Mouse (Mus musculus) erythroblast, embryonic 14.5 days (primary cell): Measurements from ENCODE around the gene Psmd9. TPM values are rescaled to one million over a fixed set of nuclear protein-coding genes. Genes with fewer than 3 reads are reported as not detected.
A peak's percentile ranks its signal among the peaks of the same experiment; 100 is the strongest.

Experiments
- H3K27me3 ChIP-seq: 2 replicates; pipeline ENCODE4 v1.6.1; 2012; ENCODE audit warnings: inconsistent platforms; ENCODE audit not compliant: control insufficient read depth
- H3K36me3 ChIP-seq: 2 replicates; pipeline ENCODE4 v1.6.1; 2012; ENCODE audit warnings: mild to moderate bottlenecking, inconsistent platforms; ENCODE audit not compliant: control insufficient read depth
- H3K4me1 ChIP-seq: 2 replicates; pipeline ENCODE4 v1.6.1; 2012; ENCODE audit warnings: inconsistent platforms; ENCODE audit not compliant: control insufficient read depth
- H3K4me3 ChIP-seq: replicated peaks from 2 replicates; pipeline ENCODE3; 2012; ENCODE audit warnings: moderate library complexity, mild to moderate bottlenecking, inconsistent platforms
- H3K9me3 ChIP-seq: 2 replicates; pipeline ENCODE4 v1.6.1; 2012; ENCODE audit warnings: low read length, inconsistent platforms, mixed read lengths; ENCODE audit not compliant: control insufficient read depth
- GATA1 ChIP-seq: IDR thresholded peaks from 2 replicates; pipeline ENCODE4 v1.6.1; 2012; ENCODE audit warnings: low read length, inconsistent platforms, mixed read lengths
- TAL1 ChIP-seq: IDR thresholded peaks from 3 replicates; pipeline ENCODE4 v1.6.1; 2012; ENCODE audit warnings: low read length, inconsistent platforms, mixed read lengths
- polyA plus RNA-seq: library from polyadenylated mRNA; stranded (reverse); fragments of >175 nt; gene quantifications from 2 replicates; pipeline ENCODE4 v1.2.3, GENCODE M21; 2012

The Psmd9 gene
- polyA plus RNA-seq, 1 experiment = 28.4 TPM

DNA sequence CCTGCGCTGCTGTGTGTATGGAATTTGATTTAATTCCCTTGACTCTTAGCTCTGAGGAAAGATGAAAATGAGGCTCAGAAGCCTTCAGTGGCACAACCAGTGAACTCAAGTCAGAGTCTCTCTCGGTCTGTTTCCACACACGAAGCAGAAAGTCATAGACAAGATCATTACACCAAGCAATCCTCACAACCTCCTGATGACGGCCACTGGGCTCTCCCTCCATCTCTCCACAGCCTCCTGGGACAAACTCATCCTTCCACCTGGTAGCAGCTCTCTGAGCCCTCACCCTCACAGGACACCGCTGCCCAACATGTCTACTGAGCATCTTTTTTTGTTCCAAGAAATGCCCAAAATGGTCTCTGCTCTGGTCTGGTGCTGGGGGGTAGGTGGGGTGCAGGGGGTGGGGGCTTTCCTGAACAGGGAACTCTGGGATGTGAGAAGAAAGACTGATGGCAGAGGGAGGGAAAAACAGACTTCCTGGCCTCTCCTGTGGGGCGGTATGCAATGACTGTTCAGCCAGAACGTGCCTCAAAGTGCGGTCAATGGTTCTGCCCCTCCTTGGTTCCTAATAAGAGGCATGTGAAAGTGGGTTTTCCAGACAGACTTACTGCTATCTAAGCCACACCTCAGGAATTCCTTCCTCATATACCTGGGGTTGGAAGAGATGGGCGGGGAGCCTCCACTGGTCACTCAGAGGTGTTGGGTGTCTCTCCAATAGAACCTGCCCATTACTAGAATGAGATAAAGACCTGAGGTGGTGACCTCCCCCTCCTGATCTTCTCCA lies 39.0 kb upstream of the Psmd9 start:
- no peak overlapping the region for H3K4me3 ChIP-seq
- H3K9me3 ChIP-seq = no peaks in the 10 kb centered on the region
- H3K4me1 ChIP-seq = peaks cover 79% of the 10 kb centered on the region
- H3K27me3 ChIP-seq = peaks cover 15% of the 10 kb centered on the region
- TF ChIP-seq TAL1 (no peak), GATA1 (no peak)
- peaks cover 30% of the 10 kb centered on the region for H3K36me3 ChIP-seq

DNA sequence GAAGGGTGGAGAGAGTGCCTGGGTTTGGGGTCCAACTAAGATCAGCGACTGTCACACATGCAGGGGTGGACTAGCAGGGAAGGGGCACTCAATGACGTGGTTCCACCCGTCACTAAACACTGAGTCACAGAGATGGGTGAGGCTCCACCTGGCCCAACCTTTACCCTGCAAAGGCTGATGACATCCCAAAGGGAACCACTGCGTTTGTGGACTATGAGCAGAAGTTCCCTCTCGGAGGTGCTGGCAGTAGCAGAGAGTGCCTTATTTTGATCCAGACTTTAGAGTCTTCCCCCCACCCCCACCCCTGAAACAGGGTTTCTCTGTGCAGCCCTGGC lies 38.4 kb upstream of the Psmd9 start:
- peaks cover 36% of the 10 kb centered on the region for H3K36me3 ChIP-seq
- peaks cover 15% of the 10 kb centered on the region for H3K27me3 ChIP-seq
- TF ChIP-seq GATA1 (no peak), TAL1 (no peak)
- no peak overlapping the region for H3K4me3 ChIP-seq
- H3K4me1 ChIP-seq = peaks cover 79% of the 10 kb centered on the region
- H3K9me3 ChIP-seq = no peaks in the 10 kb centered on the region

DNA sequence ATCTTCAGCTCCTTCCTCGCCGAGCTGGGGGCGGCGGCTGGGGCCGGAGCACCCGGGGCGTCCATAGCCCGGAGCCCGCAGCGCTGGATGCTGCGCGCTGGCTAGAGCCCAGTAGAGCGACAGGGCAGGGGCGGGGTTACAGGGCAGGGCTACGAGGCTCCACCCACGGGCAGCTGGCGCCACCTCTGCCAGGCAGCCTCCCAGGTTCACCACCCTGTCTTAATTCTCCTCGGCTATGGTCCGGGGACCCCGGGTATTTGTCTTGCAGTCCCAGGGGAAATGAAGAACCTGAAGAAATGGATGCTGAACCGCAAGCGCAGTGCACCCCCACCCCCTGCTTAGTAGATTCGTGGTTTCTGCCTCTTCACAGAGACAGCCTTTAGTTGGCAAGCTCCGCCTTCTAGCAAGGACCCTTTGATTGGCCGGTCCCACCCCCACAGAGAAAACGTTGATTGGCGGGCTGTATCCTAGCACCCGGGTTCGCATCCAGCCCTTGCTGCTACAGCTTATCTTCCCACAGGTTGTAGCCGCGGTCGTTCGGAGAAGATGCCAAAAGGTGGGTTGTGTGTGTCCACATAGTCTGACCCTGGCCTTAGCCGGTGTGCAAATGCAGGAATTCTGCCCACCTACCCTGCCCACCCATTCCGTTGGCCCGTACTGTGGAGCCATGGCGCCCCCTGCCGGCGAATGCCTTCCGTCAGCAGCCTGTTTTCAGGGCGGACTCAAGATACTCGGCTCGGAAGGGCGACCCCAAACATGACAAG lies 36.7 kb upstream of the Psmd9 start, which contains the start of gene Rhof:
TSS of gene Rhof (minus strand) at position 385 of the 764 bp plus-strand sequence.
- Histone ChIP-seq H3K27me3 (peaks cover 15% of the 10 kb centered on the region), H3K9me3 (no peaks in the 10 kb centered on the region), H3K4me3 (peak within 1 kb of the TSS; percentile 66), H3K36me3 (peaks cover 52% of the 10 kb centered on the region), H3K4me1 (peaks cover 83% of the 10 kb centered on the region)
- TF ChIP-seq GATA1 (no peak), TAL1 (no peak)

DNA sequence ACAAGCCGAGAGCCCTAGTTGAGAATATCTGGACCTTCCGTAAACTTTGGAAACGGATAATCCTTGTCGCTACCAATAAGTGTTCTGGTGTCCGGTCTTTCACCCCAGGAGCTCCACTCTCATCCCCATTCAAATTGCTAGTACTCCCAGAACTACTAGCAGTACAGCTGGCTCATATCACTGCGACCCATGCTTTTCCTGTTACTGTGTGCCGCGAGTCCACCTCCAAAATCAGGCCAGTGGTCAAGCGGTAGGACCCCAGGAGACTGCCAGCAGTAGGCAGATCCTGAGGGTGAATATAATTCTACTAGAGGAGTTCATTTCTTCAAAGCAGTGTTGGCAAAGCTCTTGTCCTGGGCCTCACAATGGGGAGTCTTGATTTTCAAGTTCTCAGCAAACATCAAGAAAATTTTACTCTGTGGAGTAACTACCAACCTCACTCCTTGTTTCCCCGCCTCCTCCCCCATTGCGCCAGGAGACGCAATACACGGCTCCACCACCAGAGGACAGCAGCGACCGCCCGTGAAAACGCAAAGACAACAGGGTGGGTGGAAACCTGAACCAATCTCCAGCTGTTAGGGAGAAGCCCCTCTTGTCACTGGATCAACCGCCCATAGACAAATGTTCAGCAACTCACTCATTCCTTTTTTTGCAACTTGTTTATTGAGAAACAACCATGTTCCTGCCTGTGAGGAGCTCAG lies 36.0 kb upstream of the Psmd9 start:
- TF ChIP-seq GATA1 (no peak), TAL1 (no peak)
- H3K4me1 ChIP-seq = peaks cover 91% of the 10 kb centered on the region
- H3K4me3 ChIP-seq = peak overlapping the region; percentile 66
- peaks cover 57% of the 10 kb centered on the region for H3K36me3 ChIP-seq
- H3K9me3 ChIP-seq = no peaks in the 10 kb centered on the region
- H3K27me3 ChIP-seq = peaks cover 15% of the 10 kb centered on the region

DNA sequence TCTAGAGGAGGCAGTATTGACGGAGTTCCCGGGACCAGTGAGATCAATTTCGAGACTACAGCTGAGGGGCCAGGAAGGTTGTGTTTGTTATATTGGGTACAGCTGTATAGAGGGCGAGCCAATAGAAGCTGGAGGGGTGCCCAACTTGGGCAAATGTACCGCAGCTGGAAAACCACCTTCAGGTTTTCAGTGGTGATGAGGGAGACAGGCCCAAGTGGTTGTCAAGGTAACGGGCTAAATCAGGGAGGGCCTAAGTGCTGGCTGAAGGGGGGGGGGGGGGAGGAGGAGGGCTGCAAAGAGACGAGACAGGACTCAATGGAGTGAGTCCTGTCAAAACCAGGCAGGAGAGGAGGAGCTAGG lies 35.4 kb upstream of the Psmd9 start:
- H3K4me1 ChIP-seq = peaks cover 91% of the 10 kb centered on the region
- peaks cover 10% of the 10 kb centered on the region for H3K27me3 ChIP-seq
- peaks cover 61% of the 10 kb centered on the region for H3K36me3 ChIP-seq
- H3K9me3 ChIP-seq = no peaks in the 10 kb centered on the region
- TF ChIP-seq GATA1 (no peak), TAL1 (no peak)
- H3K4me3 ChIP-seq = no peak overlapping the region

DNA sequence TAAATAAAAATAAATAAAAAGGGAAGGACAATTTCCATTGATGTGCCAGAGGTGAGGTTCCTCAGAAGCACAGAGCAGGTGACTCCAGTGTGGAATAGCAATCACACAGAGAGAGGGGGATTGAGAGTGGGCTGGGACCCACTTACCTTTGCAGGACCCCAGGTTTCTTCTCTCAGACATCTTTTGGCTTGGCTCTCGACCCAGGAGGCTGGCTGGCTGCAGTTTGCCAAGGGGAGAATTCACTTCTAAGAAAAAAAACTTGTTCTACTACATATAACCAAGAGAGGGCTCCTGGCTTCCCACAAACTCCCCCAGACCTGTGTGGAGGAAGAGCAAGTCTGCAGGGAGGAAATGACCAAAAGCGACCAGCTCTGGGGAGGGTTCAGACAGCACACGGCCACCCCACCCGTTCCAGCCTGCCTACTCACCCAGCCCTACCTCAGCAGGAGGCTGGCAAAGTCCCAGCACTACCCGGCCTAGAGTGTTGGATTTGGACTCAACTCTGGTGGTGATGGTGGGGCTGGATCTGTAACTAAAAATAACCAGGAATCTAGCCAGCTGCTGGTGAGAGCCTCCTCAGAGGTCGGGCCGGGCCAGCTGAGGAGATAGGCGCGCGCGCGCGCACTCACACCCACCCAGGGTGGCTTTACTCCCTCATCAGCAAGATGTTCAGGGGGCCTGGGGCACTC lies 34.9 kb upstream of the Psmd9 start:
- peaks cover 6% of the 10 kb centered on the region; the same call in 1 of the 2 replicates for H3K27me3 ChIP-seq
- no peak for TF ChIP-seq GATA1
- TF ChIP-seq TAL1 = no peak
- H3K4me1 ChIP-seq = peaks cover 91% of the 10 kb centered on the region
- H3K4me3 ChIP-seq = peak overlapping the region; percentile 82
- H3K9me3 ChIP-seq = no peaks in the 10 kb centered on the region
- peaks cover 62% of the 10 kb centered on the region for H3K36me3 ChIP-seq

DNA sequence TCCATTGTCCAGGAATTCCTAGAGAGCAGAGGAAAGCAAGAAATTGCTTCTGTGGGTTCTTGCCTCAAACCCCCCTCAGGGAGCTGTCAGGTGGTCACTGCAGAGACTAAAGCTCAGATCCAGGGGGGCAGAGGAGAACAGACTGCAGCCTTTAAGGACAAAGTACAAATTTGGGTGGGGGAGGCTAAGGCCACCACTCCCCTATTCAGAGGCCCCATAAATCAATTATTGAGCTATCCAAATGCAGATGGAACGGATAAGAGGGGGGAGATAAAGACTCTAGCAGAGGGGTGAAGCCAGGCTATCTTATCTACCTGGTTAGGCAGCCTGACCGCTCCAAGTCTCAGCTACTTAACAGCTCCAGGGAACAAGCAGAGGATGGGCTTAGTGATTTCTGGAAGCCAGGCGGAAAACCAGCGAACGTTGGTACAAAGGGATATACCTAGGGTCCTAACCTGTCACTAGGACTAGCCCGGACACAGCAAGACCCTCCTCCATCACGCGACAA lies 34.3 kb upstream of the Psmd9 start:
- H3K9me3 ChIP-seq = no peaks in the 10 kb centered on the region
- H3K36me3 ChIP-seq = peaks cover 61% of the 10 kb centered on the region
- H3K27me3 ChIP-seq = peaks cover 3% of the 10 kb centered on the region; the same call in 1 of the 2 replicates
- TF ChIP-seq TAL1 (no peak), GATA1 (0 out of 2 replicates have a peak, but pooled peaks have one; percentile 4)
- peak overlapping the region; percentile 82 for H3K4me3 ChIP-seq
- H3K4me1 ChIP-seq = peaks cover 92% of the 10 kb centered on the region
